Mouse (Mus musculus) fibroblast of lung, adult 2 months (primary cell): Measurements from ENCODE around the gene Itpr1.

Experiments
- DNase-seq: peaks from one replicate; pipeline ENCODE4 v3.0.0-alpha.2; 2011; ENCODE audit warnings: low read depth

The Itpr1 gene

GRCm38 (mm10) chr6:108214294-108214925 is 1.5 kb downstream of the Itpr1 start:
- no peak for DNase-seq

GRCm38 (mm10) chr6:108216091-108216490 is 3.2 kb downstream of the Itpr1 start:
- DNase-seq: no peak

GRCm38 (mm10) chr6:108216832-108217231 is 3.9 kb downstream of the Itpr1 start:
- no peak for DNase-seq

- no peak for DNase-seq
Observed at GRCm38 (mm10) chr6:108217987-108218386, 5.1 kb downstream of the Itpr1 start.

GRCm38 (mm10) chr6:108222435-108222834 is 9.5 kb downstream of the Itpr1 start:
- DNase-seq: no peak

GRCm38 (mm10) chr6:108222875-108223274 is 10.0 kb downstream of the Itpr1 start:
- no peak for DNase-seq

GRCm38 (mm10) chr6:108224361-108224760 is 11.5 kb downstream of the Itpr1 start:
- DNase-seq: no peak

GRCm38 (mm10) chr6:108225027-108225426 is 12.1 kb downstream of the Itpr1 start:
- no peak for DNase-seq

- no peak for DNase-seq
Observed at GRCm38 (mm10) chr6:108226230-108226629, 13.3 kb downstream of the Itpr1 start.

- no peak for DNase-seq
Observed at GRCm38 (mm10) chr6:108227461-108227860, 14.6 kb downstream of the Itpr1 start.

- no peak for DNase-seq
Observed at GRCm38 (mm10) chr6:108228048-108228447, 15.2 kb downstream of the Itpr1 start.

- DNase-seq: no peak
Observed at GRCm38 (mm10) chr6:108228601-108229000, 15.7 kb downstream of the Itpr1 start.

- no peak for DNase-seq
Observed at GRCm38 (mm10) chr6:108230608-108231007, 17.7 kb downstream of the Itpr1 start.

GRCm38 (mm10) chr6:108231892-108232710 is 19.2 kb downstream of the Itpr1 start:
- no peak for DNase-seq

- no peak for DNase-seq
Observed at GRCm38 (mm10) chr6:108233070-108233469, 20.2 kb downstream of the Itpr1 start.

GRCm38 (mm10) chr6:108234536-108234935 is 21.6 kb downstream of the Itpr1 start:
- no peak for DNase-seq

- no peak for DNase-seq
Observed at GRCm38 (mm10) chr6:108235680-108236123, 22.8 kb downstream of the Itpr1 start.

- DNase-seq: no peak
Observed at GRCm38 (mm10) chr6:108236411-108236921, 23.6 kb downstream of the Itpr1 start.

GRCm38 (mm10) chr6:108236996-108237395 is 24.1 kb downstream of the Itpr1 start:
- no peak for DNase-seq

- no peak for DNase-seq
Observed at GRCm38 (mm10) chr6:108237585-108237984, 24.7 kb downstream of the Itpr1 start.

GRCm38 (mm10) chr6:108238011-108238410 is 25.1 kb downstream of the Itpr1 start:
- no peak for DNase-seq

GRCm38 (mm10) chr6:108239056-108239455 is 26.2 kb downstream of the Itpr1 start:
- no peak for DNase-seq

GRCm38 (mm10) chr6:108240004-108240403 is 27.1 kb downstream of the Itpr1 start:
- DNase-seq: no peak
